Mouse (Mus musculus) embryonic fibroblast, embryonic 13.5 days (primary cell): ENCODE data around the gene Slc4a10.

Experiments
- CTCF ChIP-seq: IDR thresholded peaks from 2 replicates; pipeline ENCODE4 v1.5.1; 2011; ENCODE audit warnings: mild to moderate bottlenecking, control low read depth, low read length, moderate library complexity, borderline replicate concordance; ENCODE audit not compliant: insufficient read depth
- POLR2A ChIP-seq: IDR thresholded peaks from 2 replicates; pipeline ENCODE4 v1.6.1; 2011; ENCODE audit warnings: low read depth, mild to moderate bottlenecking, control low read depth, low read length, moderate library complexity

GRCm38 (mm10) chr2:62048116-62048515 is 1.9 kb downstream of the Slc4a10 start:
- TF ChIP-seq POLR2A (no peak), CTCF (no peak)
